Mouse (Mus musculus): ENCODE data around the gene Akap2.

The Akap2 gene

GRCm38 (mm10) chr4:57703574-57704470 lies 13.6 kb upstream of the Akap2 start:
- no peak for DNase-seq (ENCODE audit: low spot score)

- no peak for DNase-seq (ENCODE audit: low spot score)
Measured at GRCm38 (mm10) chr4:57704575-57704974, 12.9 kb upstream of the Akap2 start.

GRCm38 (mm10) chr4:57715849-57716248 lies 1.6 kb upstream of the Akap2 start:
- no peak for DNase-seq (ENCODE audit: low spot score)

- no peak for DNase-seq (ENCODE audit: low spot score)
Measured at GRCm38 (mm10) chr4:57716735-57717134, 722 bp upstream of the Akap2 start.

- no peak for DNase-seq (ENCODE audit: low spot score)
Measured at GRCm38 (mm10) chr4:57719370-57719769, 1.9 kb downstream of the Akap2 start.

GRCm38 (mm10) chr4:57720869-57721361 lies 3.5 kb downstream of the Akap2 start:
- no peak for DNase-seq (ENCODE audit: low spot score)

GRCm38 (mm10) chr4:57722296-57722695 lies 4.8 kb downstream of the Akap2 start:
- no peak for DNase-seq (ENCODE audit: low spot score)

GRCm38 (mm10) chr4:57723659-57724058 lies 6.2 kb downstream of the Akap2 start:
- no peak for DNase-seq (ENCODE audit: low spot score)

GRCm38 (mm10) chr4:57725569-57725968 lies 8.1 kb downstream of the Akap2 start:
- no peak for DNase-seq (ENCODE audit: low spot score)

GRCm38 (mm10) chr4:57728611-57729183 lies 11.2 kb downstream of the Akap2 start:
- DNase-seq (ENCODE audit: low spot score): no peak

GRCm38 (mm10) chr4:57730047-57730446 lies 12.6 kb downstream of the Akap2 start:
- DNase-seq (ENCODE audit: low spot score): no peak

GRCm38 (mm10) chr4:57730801-57731598 lies 13.5 kb downstream of the Akap2 start:
- no peak for DNase-seq (ENCODE audit: low spot score)

GRCm38 (mm10) chr4:57732351-57732750 lies 14.9 kb downstream of the Akap2 start:
- no peak for DNase-seq (ENCODE audit: low spot score)

- DNase-seq (ENCODE audit: low spot score): no peak
Measured at GRCm38 (mm10) chr4:57733445-57733844, 16.0 kb downstream of the Akap2 start.

GRCm38 (mm10) chr4:57735426-57735825 lies 18.0 kb downstream of the Akap2 start:
- DNase-seq (ENCODE audit: low spot score): no peak

GRCm38 (mm10) chr4:57738856-57739552 lies 21.5 kb downstream of the Akap2 start:
- no peak for DNase-seq (ENCODE audit: low spot score)

GRCm38 (mm10) chr4:57743325-57743929 lies 26.0 kb downstream of the Akap2 start:
- no peak for DNase-seq (ENCODE audit: low spot score)

GRCm38 (mm10) chr4:57750651-57751050 lies 33.2 kb downstream of the Akap2 start:
- DNase-seq (ENCODE audit: low spot score): no peak

GRCm38 (mm10) chr4:57751054-57751453 lies 33.6 kb downstream of the Akap2 start:
- DNase-seq (ENCODE audit: low spot score): no peak

- no peak for DNase-seq (ENCODE audit: low spot score)
Measured at GRCm38 (mm10) chr4:57751566-57751965, 34.1 kb downstream of the Akap2 start.

GRCm38 (mm10) chr4:57755085-57755484 lies 37.6 kb downstream of the Akap2 start:
- no peak for DNase-seq (ENCODE audit: low spot score)
